Mouse (Mus musculus): ENCODE data around the gene Stat2. TPM values are rescaled to one million over a fixed set of nuclear protein-coding genes. Genes with fewer than 3 reads are reported as not detected.
"Not testable (repeated sequence)": the region's sequence is repeated elsewhere in the genome, so short reads cannot be mapped to it uniquely, and the experiment has no call there.

Gene Stat2
- total RNA-seq, 2 experiments from 2014 or later, result 32.1 to 38.1 TPM

DNA sequence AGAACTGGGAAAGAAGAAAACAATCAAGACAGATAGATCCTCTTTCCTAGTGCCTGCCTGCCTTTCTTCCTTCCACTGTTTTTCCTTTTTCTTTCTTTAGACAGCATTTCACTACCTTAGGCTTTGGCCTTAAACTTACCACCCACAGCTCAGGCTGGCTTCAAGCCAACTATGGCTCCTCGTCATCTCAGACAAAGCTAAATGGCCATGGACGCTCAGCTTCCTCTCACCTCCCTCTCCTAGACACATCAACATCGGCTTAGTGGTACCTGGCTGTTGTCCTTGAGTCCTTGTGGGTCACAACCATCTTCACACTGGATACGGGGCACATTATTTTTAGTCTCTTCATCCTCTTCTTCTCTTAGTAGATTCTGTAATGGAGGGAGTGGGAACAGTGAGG is 26.9 kb downstream of the Stat2 start:
- intact Hi-C loops (cut with DNase I), result no loop called here
- DNase-seq, result peak; percentile 51

DNA sequence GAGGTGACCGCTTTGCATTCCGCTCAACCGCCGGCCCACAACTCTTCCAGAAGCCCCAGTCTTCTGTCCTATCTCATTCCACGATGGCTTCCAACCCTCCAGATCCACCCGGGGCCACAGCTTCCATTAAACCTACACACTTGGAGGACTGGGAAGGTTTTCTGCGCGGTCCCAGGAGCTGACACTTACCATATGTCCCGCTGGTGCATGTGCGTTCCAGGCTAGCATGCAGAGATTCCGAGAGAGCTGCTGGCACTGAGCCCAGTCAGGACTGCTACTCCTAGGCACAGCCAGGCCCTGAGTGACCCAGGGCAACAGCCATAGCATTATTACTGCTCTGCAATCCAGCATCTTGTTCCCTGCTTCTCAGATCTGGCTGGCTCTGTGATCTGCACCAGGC is 27.3 kb downstream of the Stat2 start:
- peak; percentile 62 for DNase-seq
- intact Hi-C loops (cut with DNase I), result no loop called here

- no peak for DNase-seq
- intact Hi-C loops (cut with DNase I), result no loop called here
Measured at GRCm38 (mm10) chr10:128298243-128298642, 27.9 kb downstream of the Stat2 start.

DNA sequence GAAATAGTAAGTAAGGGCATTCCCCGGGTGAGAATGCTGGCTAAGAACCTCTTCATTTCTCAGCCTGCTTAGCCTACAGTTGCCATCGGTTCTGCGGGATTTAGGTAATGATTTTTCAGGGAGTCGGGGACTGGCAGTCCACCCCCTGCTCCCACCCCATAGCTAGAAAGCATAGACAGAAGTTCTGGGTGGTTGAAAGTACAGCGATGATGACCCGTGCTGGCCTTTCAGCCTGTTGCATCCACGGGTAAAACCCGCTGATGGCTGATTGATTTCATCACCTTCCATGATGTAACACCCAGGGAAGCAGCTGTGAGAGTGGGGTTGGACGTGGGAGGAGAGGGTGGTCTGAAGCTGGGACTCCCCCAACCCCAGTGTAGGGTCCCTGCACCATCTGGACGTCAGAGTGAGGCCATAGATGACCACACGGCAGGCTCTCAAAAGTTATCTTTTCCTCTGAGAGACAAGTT is 28.4 kb downstream of the Stat2 start, which contains the start of gene Il23a:
Gene Il23a (minus strand): TSS at position 51 of the 470 bp plus-strand sequence.
- intact Hi-C loops (cut with DNase I), result no loop called here
- DNase-seq, result no peak

- no peak for DNase-seq
Measured at GRCm38 (mm10) chr10:128302357-128302756, 32.0 kb downstream of the Stat2 start.

GRCm38 (mm10) chr10:128302785-128303125 is 32.4 kb downstream of the Stat2 start:
- intact Hi-C loops (cut with DNase I), result no loop called here
- DNase-seq, result no peak

More at GRCm38 (mm10) chr10:128302357-128302756, 32.0 kb downstream of the Stat2 start:
- intact Hi-C loops (cut with DNase I), result no loop called here

DNA sequence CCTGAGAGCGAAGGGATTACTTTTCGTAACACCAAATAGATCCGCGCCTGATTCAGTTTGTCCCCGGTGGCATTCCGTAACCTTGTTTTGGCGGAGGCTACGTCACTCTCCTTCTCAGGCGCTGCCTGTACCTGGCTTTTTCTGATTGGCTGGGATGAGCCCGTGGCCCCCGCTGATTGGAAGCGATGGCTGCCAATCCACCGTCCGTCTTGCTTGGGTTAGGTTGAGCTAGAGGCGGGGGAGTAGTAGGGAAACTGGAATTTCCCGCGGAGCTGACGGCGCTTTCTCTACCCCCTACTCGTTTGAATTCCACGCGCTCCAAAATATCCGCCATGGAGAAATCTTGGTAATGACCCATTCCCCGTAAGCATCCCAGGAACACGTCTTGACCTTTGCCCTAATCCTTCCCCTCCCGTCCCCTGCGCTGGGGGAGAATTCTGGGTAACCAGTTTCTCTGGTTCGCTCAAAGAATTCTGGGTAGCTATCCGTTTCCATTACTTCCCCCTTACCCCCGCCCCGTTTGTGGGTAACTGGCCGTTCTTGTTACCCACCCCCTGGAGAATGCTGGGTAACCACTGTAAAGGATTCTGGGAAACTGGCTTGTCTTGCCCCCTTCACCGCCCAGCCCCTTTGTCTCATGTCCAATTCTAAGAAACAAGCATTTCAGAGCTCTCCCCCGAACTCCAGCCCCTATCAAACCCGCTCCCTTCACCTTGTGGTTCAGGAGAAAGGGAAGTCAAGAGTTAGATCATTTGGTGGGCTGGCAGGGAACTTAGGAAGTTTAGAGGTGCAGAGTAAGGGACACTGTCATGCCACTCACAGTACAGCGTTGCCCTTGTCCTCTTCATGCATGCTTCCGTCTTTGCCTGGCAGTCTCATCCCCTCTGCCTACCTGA is 33.0 kb downstream of the Stat2 start, which contains the start of gene Pan2:
Gene Pan2 (plus strand): TSS at position 210 of the 896 bp plus-strand sequence.
- intact Hi-C loops (cut with DNase I), result no loop called here
- peak; percentile 98 for DNase-seq

DNA sequence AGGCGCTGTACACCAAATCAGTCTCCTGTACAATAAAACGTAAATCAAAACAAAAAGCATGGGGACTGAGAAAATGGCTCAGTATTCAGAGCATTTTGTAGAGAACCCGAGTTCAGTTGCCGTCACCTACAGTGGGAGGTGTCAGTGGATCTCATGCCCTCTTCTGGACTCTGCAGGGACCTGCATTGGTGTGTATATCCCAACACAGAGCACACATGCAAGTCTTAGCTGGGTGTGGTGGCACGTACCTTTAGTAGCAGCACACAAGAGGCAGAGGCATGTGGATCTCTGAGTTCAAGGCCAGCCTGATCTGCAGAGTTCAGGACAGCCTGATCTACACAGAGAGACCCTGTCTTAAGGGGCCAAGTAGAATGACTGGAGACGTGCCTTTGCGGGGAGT is 39.3 kb downstream of the Stat2 start:
- intact Hi-C loops (cut with DNase I), result no loop called here
- DNase-seq, result no peak

DNA sequence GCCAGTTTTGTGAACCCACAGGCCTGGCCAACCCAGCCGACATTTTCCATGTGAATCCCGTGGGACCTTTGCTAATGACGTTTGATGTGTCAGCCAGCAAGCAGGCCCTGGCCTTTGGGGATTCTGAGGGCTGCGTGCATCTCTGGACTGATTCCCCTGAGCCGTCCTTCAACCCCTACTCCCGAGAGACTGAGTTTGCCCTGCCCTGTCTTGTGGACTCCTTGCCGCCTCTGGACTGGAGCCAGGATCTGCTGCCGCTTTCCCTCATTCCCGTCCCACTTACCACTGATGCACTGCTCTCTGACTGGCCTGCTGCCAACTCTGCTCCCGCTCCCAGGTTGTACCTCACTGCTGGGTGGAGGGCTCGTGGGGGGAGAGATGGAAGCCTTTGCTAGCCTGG is 39.8 kb downstream of the Stat2 start:
- DNase-seq, result peak; percentile 65
- intact Hi-C loops (cut with DNase I), result no loop called here

- DNase-seq, result no peak
- intact Hi-C loops (cut with DNase I), result no loop called here
Measured at GRCm38 (mm10) chr10:128310902-128311301, 40.5 kb downstream of the Stat2 start.

GRCm38 (mm10) chr10:128315578-128315977 is 45.2 kb downstream of the Stat2 start:
- intact Hi-C loops (cut with DNase I), result no loop called here
- no peak for DNase-seq

DNA sequence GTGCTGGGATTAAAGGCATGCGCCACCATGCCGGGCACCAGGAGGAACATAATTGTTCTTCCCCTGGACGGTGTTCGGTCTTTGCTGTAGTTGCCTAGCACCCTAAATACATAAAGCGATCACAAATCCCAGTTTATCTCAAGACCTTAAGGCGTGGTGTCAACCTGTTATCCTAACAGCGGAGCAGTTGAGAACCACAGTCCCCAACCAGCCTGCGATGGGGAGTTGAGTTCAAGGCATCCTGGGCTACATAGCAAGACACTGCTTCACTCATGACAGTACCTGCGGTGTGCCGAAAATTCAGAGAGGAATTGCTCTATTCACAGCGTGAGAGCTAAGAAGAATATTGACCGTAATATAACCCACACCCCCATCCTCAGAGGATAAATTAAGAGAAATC is 51.3 kb downstream of the Stat2 start:
- DNase-seq, result no peak
- intact Hi-C loops (cut with DNase I), result no loop called here

DNA sequence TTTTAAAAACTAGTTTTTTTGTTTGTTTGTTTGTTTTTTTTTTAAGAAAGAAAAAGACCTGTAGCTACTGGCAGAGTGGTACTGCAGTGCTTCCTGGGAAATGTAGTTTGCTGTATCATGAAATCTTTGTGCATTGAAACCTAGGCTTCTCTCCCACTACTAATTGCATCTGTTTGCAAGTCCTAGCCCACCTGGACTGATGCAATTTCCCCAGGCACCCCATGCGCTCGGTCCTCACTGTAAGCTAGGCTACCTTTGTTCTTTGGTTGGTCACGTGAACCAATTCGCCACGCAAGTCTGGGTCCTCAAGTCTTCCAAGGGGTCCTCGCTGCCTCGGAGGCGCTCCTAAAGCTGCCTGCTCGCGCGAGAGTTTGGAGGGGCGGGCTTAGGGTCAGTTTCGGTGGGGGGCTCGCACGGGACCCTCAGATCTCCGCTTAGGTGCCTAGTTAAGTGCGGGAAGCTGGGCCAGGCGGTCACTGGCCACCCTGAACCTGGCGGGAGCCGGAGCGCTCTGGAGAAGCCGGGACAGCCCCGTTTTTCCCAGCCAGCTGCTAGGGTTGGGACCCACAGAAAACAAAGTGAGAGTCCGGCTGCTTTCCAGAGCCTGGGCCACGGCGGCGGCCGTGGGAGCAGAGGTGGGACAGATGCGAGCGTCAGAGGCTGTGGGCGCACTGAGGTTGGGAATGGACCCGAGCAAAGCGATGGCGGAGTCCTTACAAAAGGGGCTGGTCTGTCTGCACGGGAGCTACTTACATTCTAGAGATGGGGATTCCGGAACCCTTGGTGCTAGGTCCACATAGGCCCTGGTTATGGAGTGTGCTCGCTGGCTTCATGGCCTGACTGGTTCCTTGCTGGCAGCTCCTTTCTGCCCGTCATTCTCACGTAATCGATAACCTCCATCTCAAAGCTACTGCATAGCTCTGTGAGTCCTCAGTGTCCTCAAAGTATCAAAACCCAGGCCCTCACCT is 52.1 kb downstream of the Stat2 start, which contains the start of gene Cnpy2:
Gene Cnpy2 (plus strand): TSS at position 319 of the 968 bp plus-strand sequence.
- DNase-seq, result peak; percentile 94
- intact Hi-C loops (cut with DNase I), result no loop called here

GRCm38 (mm10) chr10:128323516-128323915 is 53.2 kb downstream of the Stat2 start:
- DNase-seq, result no peak
- intact Hi-C loops (cut with DNase I), result no loop called here

- DNase-seq, result no peak
- intact Hi-C loops (cut with DNase I), result no loop called here
Measured at GRCm38 (mm10) chr10:128326825-128327224, 56.5 kb downstream of the Stat2 start.

DNA sequence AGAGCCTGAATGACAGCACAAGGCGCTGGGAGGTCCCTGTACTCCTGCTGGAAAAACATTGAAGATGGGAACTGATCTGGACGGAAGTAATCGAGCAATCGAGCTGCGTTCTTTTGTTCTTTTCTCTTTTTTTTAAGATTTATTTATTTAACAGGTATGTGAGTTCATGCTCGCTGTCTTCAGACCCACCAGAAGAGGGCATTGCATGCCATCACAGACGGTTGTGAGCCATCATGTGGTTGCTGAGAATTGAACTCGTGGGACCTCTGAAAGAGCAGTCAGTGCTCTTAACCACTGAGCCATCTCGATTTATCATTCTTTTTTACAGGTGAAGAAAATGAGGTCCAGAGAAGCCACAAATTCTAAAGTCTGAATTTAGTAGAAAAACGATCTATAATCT is 57.3 kb downstream of the Stat2 start:
- intact Hi-C loops (cut with DNase I), result no loop called here
- no peak for DNase-seq

GRCm38 (mm10) chr10:128332358-128333249 is 62.2 kb downstream of the Stat2 start:
- intact Hi-C loops (cut with DNase I), result not testable (repeated sequence)

DNA sequence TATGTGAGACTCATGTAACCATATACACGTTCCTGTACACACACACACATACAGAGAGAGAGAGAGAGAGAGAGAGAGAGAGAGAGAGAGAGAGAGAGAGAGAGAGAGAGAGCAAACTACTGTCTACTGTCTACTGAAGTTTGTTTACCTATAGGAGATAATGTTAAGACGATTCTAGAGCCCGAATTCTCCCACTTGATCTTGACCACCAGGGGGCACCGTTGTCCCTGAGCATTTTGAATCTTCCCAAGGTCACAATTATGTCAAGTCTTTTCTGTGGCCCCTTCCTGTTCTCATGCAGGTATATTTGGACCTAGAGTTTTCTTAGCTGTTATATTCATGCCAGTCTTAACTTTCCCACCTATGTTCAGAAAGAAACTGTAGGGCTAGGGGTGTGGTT is 65.2 kb downstream of the Stat2 start:
- DNase-seq, result peak; percentile 75
- intact Hi-C loops (cut with DNase I), result no loop called here

More at GRCm38 (mm10) chr10:128332358-128333249, 62.2 kb downstream of the Stat2 start:
- not testable (repeated sequence) for DNase-seq

- DNase-seq, result no peak
- intact Hi-C loops (cut with DNase I), result no loop called here
Measured at GRCm38 (mm10) chr10:128336195-128336594, 65.8 kb downstream of the Stat2 start.

DNA sequence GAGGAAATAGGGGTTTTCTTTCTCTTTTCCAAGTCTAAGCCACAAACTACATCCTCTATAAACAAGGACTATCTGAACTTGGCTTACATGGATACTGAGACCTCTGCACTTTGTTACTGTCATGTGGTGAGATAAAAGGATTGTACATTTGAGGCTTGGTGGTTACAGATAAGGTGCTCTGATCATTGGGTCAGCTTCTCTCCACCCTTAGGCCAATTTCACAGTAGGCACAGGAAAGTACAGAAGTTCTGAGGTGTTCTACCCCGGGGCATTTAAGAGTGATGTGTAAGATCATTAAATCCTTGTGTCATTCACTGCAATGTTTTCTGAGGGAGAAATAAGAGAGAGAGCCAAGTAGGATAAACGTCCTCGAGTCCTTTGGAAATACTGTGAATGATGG is 66.2 kb downstream of the Stat2 start:
- DNase-seq, result no peak
- intact Hi-C loops (cut with DNase I), result no loop called here

Data from left cerebral cortex, postnatal 4 days (tissue).